Mouse (Mus musculus) neutrophil, adult 5-6 weeks (primary cell): Measurements from ENCODE around the gene Prr22. TPM values are rescaled to one million over a fixed set of nuclear protein-coding genes. Genes with fewer than 3 reads are reported as not detected.
A peak's percentile ranks its signal among the peaks of the same experiment; 100 is the strongest.

ENCODE experiments used
- ATAC-seq: fragments of 151-379, 151-347 bp; 2 replicates; pipeline ENCODE4 v1.8.0; 2017; ENCODE audit warnings: mild to moderate bottlenecking, moderate TSS enrichment; ENCODE audit not compliant: insufficient number of reproducible peaks, poor library complexity, low FRiP score, severe bottlenecking; ENCODE audit errors: extremely low read depth
- total RNA-seq: library from RNA; stranded (forward); fragments of 200-1000 nt; gene quantifications from 2 replicates; pipeline ENCODE4 v1.2.3, GENCODE M21; 2017

Prr22 gene
- total RNA-seq, 1 experiment from 2014 or later, result 0.58 TPM

DNA sequence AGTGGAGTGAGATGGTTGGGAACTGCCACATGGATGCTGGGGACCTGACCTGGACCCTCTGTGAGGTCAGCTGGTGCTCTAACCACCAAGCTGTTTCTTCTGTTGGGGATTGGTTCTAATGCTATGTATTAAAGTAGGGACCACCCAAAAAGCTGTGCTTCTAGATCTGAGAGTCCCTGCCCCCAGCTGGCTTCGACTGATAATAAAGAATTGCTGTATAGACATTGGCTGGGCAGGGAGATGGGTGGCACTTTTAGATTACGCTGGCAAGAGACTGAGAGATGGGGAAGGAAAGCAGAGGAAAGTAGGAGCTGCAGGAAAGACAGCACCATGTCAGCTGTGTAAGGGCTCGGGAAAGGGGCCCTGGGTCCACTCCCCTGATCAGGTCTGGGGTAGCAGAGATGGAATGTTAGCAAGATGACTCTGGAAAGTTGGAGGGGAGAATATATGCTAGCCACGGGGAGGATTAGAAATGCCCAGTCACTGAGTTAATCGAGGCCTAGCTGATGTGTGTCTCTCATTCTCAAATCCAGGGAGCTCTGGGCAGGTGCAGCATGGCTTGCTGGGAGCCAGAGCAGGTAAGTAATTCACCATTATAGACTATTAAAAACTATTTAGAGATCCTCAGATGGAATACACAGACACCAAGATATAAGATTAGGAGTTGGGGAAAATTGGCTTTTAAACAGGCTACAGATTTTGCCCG lies 23.7 kb downstream of the Prr22 start:
- ATAC-seq, result no peak

DNA sequence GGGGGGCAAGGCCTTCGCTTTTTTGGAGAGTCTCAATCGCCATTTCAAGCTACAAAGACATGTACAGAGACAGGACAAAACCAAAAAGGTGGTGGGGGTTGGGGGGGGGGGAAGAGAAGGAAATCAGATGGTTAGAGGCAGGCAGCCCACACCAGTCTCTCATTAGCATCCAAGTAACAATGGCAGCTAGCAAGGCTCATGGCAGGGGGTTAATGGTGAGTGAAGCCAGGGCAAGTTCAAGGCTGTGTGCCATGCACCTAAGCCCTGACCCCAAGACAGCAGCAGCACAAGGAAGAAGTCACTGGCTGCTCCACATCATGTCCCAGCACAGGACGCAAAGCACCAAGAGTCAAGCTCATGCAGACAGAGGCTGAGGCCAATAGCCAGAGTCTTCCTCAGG lies 29.2 kb downstream of the Prr22 start:
- ATAC-seq, result no peak

DNA sequence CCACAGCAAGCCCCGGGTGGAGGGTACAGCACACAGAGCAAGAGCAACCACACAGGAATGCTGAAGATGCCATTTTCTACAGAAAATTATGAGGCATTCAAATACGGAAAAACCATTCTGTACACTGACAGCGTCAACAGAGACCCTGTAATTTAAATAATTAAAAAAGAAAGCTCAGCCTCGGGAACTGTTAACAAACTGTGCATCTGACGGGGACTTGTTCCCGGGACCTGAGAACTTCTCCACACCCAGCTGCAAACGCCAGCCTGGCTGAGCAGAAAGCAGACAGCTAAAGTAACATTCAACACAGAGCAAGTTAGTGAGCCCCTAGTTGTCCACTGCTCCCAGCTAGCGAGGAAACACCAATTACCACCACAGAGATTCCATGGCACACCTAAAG lies 32.0 kb downstream of the Prr22 start:
- no peak for ATAC-seq

DNA sequence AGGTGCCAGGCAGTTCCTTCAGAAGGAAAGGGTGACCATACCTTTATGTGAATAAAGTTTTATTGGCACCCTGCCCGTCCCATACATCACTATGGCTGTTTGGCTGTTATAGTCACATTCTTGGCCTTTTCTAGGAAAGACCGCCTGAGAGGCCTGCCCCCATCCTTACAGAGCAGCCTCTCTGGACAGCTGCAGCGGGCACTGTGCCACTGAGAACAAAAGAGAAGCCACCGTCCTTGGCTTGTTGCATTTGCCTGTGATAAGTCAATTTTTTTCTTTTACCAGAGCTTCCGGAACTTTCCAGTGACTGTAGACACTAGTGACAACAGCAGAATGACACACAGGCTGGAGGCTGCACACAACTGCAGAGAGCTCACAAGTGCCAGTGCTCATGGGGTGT lies 34.9 kb downstream of the Prr22 start:
- ATAC-seq, result no peak

DNA sequence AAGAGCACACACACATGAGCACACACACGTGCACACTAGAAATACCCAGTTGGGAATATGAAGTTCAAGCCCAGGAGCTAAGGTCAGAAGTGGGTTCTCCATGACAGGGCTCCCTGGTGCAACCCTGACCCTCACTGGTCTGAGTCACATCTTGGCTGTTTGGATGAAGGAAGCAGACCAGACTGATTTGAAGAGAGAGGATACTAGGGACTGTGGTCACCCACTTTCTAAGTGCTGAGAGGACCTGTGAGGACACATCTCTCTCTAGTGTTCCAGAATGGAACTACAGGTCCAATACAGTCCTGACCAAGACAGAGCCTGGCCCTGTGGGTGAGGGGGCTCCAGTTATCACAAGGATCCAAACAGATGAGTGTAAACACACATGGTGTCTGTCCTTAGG lies 35.7 kb downstream of the Prr22 start:
- no peak for ATAC-seq

DNA sequence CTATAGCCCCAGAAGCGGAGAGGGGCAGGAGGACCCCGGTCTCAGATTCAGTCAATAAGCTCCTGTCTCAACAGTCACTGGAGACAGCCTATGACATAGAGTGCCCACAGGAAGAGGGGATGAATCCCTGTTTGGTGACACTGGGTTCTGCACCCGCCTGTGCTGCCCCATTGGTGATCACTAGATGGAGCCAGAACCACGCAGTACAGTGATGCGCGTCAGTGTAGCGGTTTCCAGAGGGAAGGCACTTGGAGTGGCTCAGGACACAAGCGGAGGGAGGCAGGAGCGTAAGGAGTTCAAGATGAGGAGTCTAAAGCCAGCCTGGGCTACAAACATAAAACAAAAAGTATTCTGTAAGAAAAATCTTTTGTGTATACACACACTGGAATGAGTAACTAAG lies 38.5 kb downstream of the Prr22 start:
- ATAC-seq, result peak; percentile 47; the same call in 1 of the 2 replicates

DNA sequence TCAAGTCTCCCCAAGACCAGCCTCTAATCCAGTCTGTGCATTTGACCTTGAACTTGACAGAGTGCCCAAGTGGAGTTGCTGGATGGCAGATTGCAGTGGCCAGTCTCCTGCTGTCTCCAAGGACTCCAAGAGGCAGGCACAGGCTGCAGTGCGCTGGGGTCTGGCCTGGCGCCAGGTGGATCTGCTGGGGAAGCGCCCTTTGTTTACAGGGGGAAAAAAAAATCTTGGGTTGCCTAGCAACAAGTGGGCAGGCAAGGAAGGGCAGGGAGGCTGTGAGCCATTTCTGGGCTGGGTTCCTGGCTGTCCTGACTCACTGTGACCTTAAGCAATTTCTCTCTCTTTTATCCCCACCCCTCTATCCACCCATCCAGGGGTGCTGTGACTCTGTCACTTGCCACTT lies 40.2 kb downstream of the Prr22 start:
- ATAC-seq, result no peak

DNA sequence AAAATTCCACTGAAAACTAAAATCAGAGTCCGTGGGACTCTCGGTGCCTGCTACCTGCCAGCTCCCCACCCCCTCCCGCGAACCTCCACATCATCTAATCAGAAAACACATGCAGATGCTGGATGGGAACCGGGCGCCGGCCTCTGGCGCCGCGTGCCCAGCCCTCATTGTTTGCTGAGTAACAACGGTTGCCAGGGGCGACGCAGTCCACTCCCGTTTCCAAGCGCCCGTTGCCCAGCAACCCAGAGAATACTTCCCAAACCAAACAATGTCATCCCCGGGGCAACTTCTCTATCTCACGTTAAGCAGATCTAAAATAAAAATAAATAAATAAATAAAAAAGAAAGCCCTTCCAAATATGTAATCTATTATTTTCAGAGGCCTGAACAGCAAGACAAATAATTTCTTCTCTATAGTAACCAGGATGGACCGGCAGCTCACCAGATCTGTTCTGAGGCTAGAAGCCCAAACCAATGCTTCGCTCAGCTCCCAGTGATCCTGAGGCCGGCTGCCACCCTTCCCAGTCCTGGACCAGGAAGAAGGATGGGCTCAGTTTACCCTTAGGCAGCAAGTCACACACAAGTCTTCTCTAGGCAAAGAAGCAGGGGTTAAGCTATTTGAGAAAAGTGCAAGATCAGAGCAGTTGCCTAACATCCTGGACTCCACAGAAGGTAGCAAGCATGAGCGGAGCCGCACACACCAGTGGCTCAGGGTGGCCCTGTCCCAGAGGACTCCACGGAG lies 44.4 kb downstream of the Prr22 start:
- no peak; the same call in 1 of the 2 replicates for ATAC-seq

DNA sequence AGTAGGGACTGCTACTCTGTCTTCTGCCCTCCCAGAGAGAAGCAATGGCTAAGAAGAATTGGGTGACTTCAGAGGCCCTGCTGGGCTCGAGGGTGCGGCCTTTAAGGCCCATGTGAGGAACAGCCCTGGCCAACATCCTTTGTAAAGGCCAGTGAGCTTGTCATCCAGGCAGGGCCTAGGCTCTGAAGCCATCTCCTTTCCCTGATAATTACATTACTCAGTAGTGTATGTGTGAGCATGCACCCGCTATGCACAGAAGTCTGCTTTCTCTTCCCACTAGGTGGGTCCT lies 45.0 kb downstream of the Prr22 start:
- ATAC-seq, result no peak

DNA sequence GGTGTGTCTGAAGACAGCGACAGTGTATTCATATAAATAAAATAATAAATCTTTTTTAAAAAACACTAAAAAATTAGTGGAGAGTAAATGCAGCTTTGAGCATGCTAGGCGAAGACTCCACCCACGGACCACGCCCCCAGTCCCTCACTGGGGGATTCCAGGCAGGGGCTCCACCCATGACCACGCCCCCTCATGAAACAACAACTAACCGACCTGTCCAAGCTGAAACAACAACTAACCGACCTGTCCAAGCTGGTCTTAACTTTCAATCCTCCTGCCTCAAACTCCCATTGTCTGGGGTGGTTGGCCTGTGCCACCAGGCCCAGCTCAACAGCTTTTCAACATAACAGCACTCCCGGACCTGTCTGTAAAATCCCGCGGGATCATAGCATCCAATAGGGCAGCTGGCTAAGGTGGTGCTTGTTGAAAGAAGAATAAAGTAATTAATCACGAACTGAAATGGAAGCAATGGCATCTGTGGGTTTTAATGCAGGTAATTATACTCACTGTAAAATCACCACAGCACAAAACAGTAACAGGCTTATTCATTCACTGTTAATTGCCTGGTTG lies 48.1 kb downstream of the Prr22 start:
- no peak for ATAC-seq

DNA sequence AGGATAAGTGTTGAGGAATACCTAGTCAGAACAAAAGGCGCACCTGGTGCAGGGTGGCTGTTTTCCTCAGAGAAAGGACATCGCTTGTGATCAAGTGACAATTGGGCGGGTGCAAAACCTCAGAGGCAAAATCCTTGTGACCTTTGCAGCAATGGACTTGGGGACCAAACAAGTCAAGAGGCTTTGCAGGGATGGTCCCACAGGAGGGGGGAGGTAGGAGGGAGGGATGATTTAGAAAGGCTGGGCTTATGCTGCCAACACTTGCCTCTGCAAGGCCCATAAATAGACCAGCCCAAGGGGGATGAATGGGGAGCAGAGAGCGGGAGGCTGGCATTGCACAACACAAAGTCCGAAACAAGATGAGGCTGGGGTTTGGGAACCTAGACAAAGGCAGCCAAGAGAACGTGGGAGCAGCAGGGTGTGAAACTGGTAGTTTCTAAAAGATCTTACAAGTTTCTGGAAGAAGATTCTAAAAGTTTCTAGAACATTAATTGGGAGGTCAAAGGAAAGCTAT lies 49.0 kb downstream of the Prr22 start:
- ATAC-seq, result no peak

DNA sequence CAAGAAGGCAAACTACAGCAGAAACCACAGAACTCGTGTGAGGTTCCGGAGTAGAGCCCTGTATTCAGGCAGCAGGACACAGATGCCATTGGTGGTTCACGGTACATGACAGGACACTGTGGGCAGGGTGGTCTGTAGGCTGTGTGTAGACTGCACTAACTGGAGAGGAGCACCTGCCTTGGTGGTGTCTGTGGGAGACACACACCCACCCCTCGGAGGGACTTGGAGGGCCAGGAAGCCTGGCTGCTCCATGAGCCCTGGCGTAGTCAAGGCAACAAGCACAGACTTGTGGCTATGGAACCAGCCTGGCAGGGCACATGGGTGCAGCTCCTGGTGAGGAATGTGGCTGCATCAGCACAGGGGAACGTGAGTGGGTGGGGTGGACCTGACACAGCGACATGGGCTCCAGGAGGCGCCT lies 49.7 kb downstream of the Prr22 start:
- peak; percentile 66 for ATAC-seq

Other genes starting within 250 kb of the Prr22 start
- gene Gm20219, start 215.9 kb upstream of the Prr22 start, total RNA-seq, result 2.2 and 3.3 TPM in 2 replicates
- gene Safb2, start 185.7 kb upstream of the Prr22 start, total RNA-seq, result 329 and 358 TPM in 2 replicates
- 243 and 262 TPM in 2 replicates for gene Safb, start 185.4 kb upstream of the Prr22 start, total RNA-seq
- gene 2410015M20Rik, start 160.5 kb upstream of the Prr22 start, total RNA-seq, result 33.3 and 62.5 TPM in 2 replicates
- 894 and 902 TPM in 2 replicates for gene Rpl36, start 156.8 kb upstream of the Prr22 start, total RNA-seq
- 32.6 and 32.9 TPM in 2 replicates for gene Lonp1, start 143.4 kb upstream of the Prr22 start, total RNA-seq
- gene Catsperd, start 142.1 kb upstream of the Prr22 start, total RNA-seq, result not detected in 2 replicates
- 64.5 and 65.3 TPM in 2 replicates for gene Ranbp3, start 97.0 kb upstream of the Prr22 start, total RNA-seq
- gene Ndufa11, start 52.5 kb upstream of the Prr22 start, total RNA-seq, result 31.2 and 33.6 TPM in 2 replicates
- gene Vmac, start 52.2 kb upstream of the Prr22 start, total RNA-seq, result 10.7 and 10.8 TPM in 2 replicates
- not detected in 2 replicates for gene Nrtn, start 12.7 kb upstream of the Prr22 start, total RNA-seq
- gene Dus3l, start 5.5 kb upstream of the Prr22 start, total RNA-seq, result 25.9 and 27.0 TPM in 2 replicates
- gene Rfx2, start 60.8 kb downstream of the Prr22 start, total RNA-seq, result 8.6 and 11.1 TPM in 2 replicates
- not detected in 2 replicates for gene Acsbg2, start 104.2 kb downstream of the Prr22 start, total RNA-seq
- not detected in 2 replicates for gene 1700061G19Rik, start 105.2 kb downstream of the Prr22 start, total RNA-seq
- gene Mllt1, start 165.2 kb downstream of the Prr22 start, total RNA-seq, result 13.0 and 13.8 TPM in 2 replicates
- gene Acer1, start 211.9 kb downstream of the Prr22 start, total RNA-seq, result not detected in 2 replicates
- 23.0 and 28.9 TPM in 2 replicates for gene Clpp, start 220.1 kb downstream of the Prr22 start, total RNA-seq
- 10.6 and 17.9 TPM in 2 replicates for gene Alkbh7, start 227.1 kb downstream of the Prr22 start, total RNA-seq
- not detected in 2 replicates for gene Pspn, start 229.8 kb downstream of the Prr22 start, total RNA-seq
- 56.5 and 56.7 TPM in 2 replicates for gene Gtf2f1, start 241.0 kb downstream of the Prr22 start, total RNA-seq
- not detected in 2 replicates for gene Gm17949, start 241.2 kb downstream of the Prr22 start, total RNA-seq